Mouse (Mus musculus) intestine, embryonic 16.5 days (tissue): ENCODE data around the gene Mcf2l. TPM values are rescaled to one million over a fixed set of nuclear protein-coding genes. Genes with fewer than 3 reads are reported as not detected.

Experiments used
- ATAC-seq: fragments of 200-750 bp; cut with Nextera tagmentation; 2 replicates; pipeline ENCODE4 v1.8.0; 2017; ENCODE audit warnings: moderate TSS enrichment, moderate library complexity
- H3K27ac ChIP-seq: fragments of 300-500 bp; sonication (generic); 2 replicates; pipeline ENCODE4 v1.5.1; 2014; ENCODE audit warnings: mild to moderate bottlenecking, low read length
- H3K27me3 ChIP-seq: fragments of 300-500 bp; sonication (generic); replicated peaks from 2 replicates; pipeline ENCODE4 v1.6.1; 2014; ENCODE audit warnings: low read length, control low read depth, mixed read lengths; ENCODE audit not compliant: control insufficient read depth, insufficient read depth
- H3K36me3 ChIP-seq: fragments of 300-500 bp; sonication (generic); 2 replicates; pipeline ENCODE4 v1.6.1; 2014; ENCODE audit warnings: low read length, control low read depth; ENCODE audit not compliant: control insufficient read depth, insufficient read depth
- H3K4me1 ChIP-seq: fragments of 300-500 bp; sonication (generic); 2 replicates; pipeline ENCODE4 v1.6.1; 2014; ENCODE audit warnings: low read length, control low read depth, mixed read lengths; ENCODE audit not compliant: control insufficient read depth, insufficient read depth
- H3K4me2 ChIP-seq: fragments of 300-500 bp; sonication (generic); 2 replicates; pipeline ENCODE4 v1.6.1; 2014; ENCODE audit warnings: low read depth, low read length, control low read depth
- H3K4me3 ChIP-seq: fragments of 300-500 bp; sonication (generic); 2 replicates; pipeline ENCODE4 v1.5.1; 2014; ENCODE audit warnings: mild to moderate bottlenecking, low read length
- H3K9ac ChIP-seq: fragments of 300-500 bp; sonication (generic); 2 replicates; pipeline ENCODE4 v1.6.1; 2014; ENCODE audit warnings: low read depth, low read length
- H3K9me3 ChIP-seq: fragments of 300-500 bp; sonication (generic); 2 replicates; pipeline ENCODE4 v1.6.1; 2016; ENCODE audit warnings: low read length, control low read depth; ENCODE audit not compliant: control insufficient read depth
- WGBS: fragments of 180-500 bp; shearing (Covaris S2); extraction: QIAGEN DNeasy Blood & Tissue Kit; methylation state at CpG from one replicate; pipeline ENCODE4 v1.1.7; 2014; 5-methylcytosine and 5-hydroxymethylcytosine counted together
- polyA plus RNA-seq: library from polyadenylated mRNA; unstranded; fragments of >200 nt; fragmentation: Nextera tagmentation; extraction: Ambion mirVana; gene quantifications from 2 replicates; pipeline ENCODE4 v1.2.1, GENCODE M21; 2015

The Mcf2l gene
- polyA plus RNA-seq, 1 experiment from 2014 or later = 14.1 TPM

- WGBS = 73% methylated on average over 10 of the region's 10 CpGs
- Histone ChIP-seq H3K27ac (no peak overlapping the region), H3K9ac (no peak overlapping the region), H3K27me3 (no peaks in the 10 kb centered on the region), H3K36me3 (no peaks in the 10 kb centered on the region), H3K4me2 (no peak overlapping the region), H3K9me3 (no peaks in the 10 kb centered on the region), H3K4me1 (no peaks in the 10 kb centered on the region), H3K4me3 (no peak overlapping the region)
- no peak for ATAC-seq
These were observed 117.8 kb downstream of the Mcf2l start for GRCm38 (mm10) chr8:12991411-12991810.

GRCm38 (mm10) chr8:12994468-12994867 is 120.9 kb downstream of the Mcf2l start:
- Histone ChIP-seq H3K4me3 (no peak overlapping the region), H3K4me2 (no peak overlapping the region), H3K4me1 (no peaks in the 10 kb centered on the region), H3K9ac (no peak overlapping the region), H3K9me3 (no peaks in the 10 kb centered on the region), H3K36me3 (no peaks in the 10 kb centered on the region), H3K27ac (no peak overlapping the region), H3K27me3 (no peaks in the 10 kb centered on the region)
- no peak for ATAC-seq
- 75% methylated on average over 5 of the region's 5 CpGs for WGBS

GRCm38 (mm10) chr8:12995481-12995880 is 121.9 kb downstream of the Mcf2l start:
- Histone ChIP-seq H3K9me3 (no peaks in the 10 kb centered on the region), H3K9ac (no peak overlapping the region), H3K27me3 (no peaks in the 10 kb centered on the region), H3K27ac (no peak overlapping the region), H3K4me3 (no peak overlapping the region), H3K4me1 (no peaks in the 10 kb centered on the region), H3K36me3 (no peaks in the 10 kb centered on the region), H3K4me2 (no peak overlapping the region)
- no peak for ATAC-seq
- 60% methylated on average over 5 of the region's 5 CpGs for WGBS

GRCm38 (mm10) chr8:12996831-12997275 is 123.2 kb downstream of the Mcf2l start:
- Histone ChIP-seq H3K9ac (no peak overlapping the region), H3K27ac (no peak overlapping the region), H3K9me3 (no peaks in the 10 kb centered on the region), H3K4me3 (no peak overlapping the region), H3K27me3 (no peaks in the 10 kb centered on the region), H3K4me2 (no peak overlapping the region), H3K36me3 (no peaks in the 10 kb centered on the region), H3K4me1 (no peaks in the 10 kb centered on the region)
- 49% methylated on average over 8 of the region's 8 CpGs for WGBS
- no peak for ATAC-seq

- H3K4me2 ChIP-seq = no peak overlapping the region
- 73% methylated on average over 8 of the region's 8 CpGs for WGBS
- H3K36me3 ChIP-seq = no peaks in the 10 kb centered on the region
- no peaks in the 10 kb centered on the region for H3K9me3 ChIP-seq
- no peak overlapping the region for H3K4me3 ChIP-seq
- no peak overlapping the region for H3K27ac ChIP-seq
- no peak overlapping the region for H3K9ac ChIP-seq
- peak; percentile 31; the same call in 1 of the 2 replicates for ATAC-seq
- no peaks in the 10 kb centered on the region for H3K4me1 ChIP-seq
- no peaks in the 10 kb centered on the region for H3K27me3 ChIP-seq
These were observed 124.7 kb downstream of the Mcf2l start for GRCm38 (mm10) chr8:12998331-12998730.

GRCm38 (mm10) chr8:12999793-13000192 is 126.2 kb downstream of the Mcf2l start:
- ATAC-seq = no peak
- Histone ChIP-seq H3K36me3 (no peaks in the 10 kb centered on the region), H3K9ac (no peak overlapping the region), H3K4me3 (no peak overlapping the region), H3K4me1 (no peaks in the 10 kb centered on the region), H3K27me3 (no peaks in the 10 kb centered on the region), H3K27ac (no peak overlapping the region), H3K9me3 (no peaks in the 10 kb centered on the region), H3K4me2 (no peak overlapping the region)
- WGBS = 67% methylated on average over 9 of the region's 9 CpGs

- H3K27me3 ChIP-seq = no peaks in the 10 kb centered on the region
- ATAC-seq = no peak
- no peak overlapping the region for H3K4me3 ChIP-seq
- peaks cover 13% of the 10 kb centered on the region for H3K36me3 ChIP-seq
- no peaks in the 10 kb centered on the region for H3K4me1 ChIP-seq
- 71% methylated on average over 4 of the region's 4 CpGs for WGBS
- H3K4me2 ChIP-seq = no peak overlapping the region
- no peak overlapping the region for H3K9ac ChIP-seq
- no peaks in the 10 kb centered on the region for H3K9me3 ChIP-seq
- H3K27ac ChIP-seq = no peak overlapping the region
These were observed 133.9 kb downstream of the Mcf2l start for GRCm38 (mm10) chr8:13007458-13007857.

GRCm38 (mm10) chr8:13010313-13010712 is 136.7 kb downstream of the Mcf2l start:
- Histone ChIP-seq H3K27me3 (no peaks in the 10 kb centered on the region), H3K9me3 (no peaks in the 10 kb centered on the region), H3K9ac (no peak overlapping the region), H3K4me3 (no peak overlapping the region), H3K4me2 (no peak overlapping the region), H3K36me3 (peaks cover 13% of the 10 kb centered on the region), H3K27ac (no peak overlapping the region), H3K4me1 (no peaks in the 10 kb centered on the region)
- WGBS = 53% methylated on average over 4 of the region's 4 CpGs
- ATAC-seq = 0 out of 2 replicates have a peak, but pooled peaks have one; percentile 28

GRCm38 (mm10) chr8:13019560-13019959 is 146.0 kb downstream of the Mcf2l start:
- no peaks in the 10 kb centered on the region for H3K36me3 ChIP-seq
- H3K27ac ChIP-seq = no peak overlapping the region
- no peaks in the 10 kb centered on the region for H3K4me1 ChIP-seq
- H3K9me3 ChIP-seq = no peaks in the 10 kb centered on the region
- ATAC-seq = no peak; the same call in 1 of the 2 replicates
- 45% methylated on average over 4 of the region's 4 CpGs for WGBS
- no peak overlapping the region for H3K9ac ChIP-seq
- H3K27me3 ChIP-seq = no peaks in the 10 kb centered on the region
- H3K4me2 ChIP-seq = no peak overlapping the region
- no peak overlapping the region for H3K4me3 ChIP-seq

GRCm38 (mm10) chr8:13021830-13022229 is 148.2 kb downstream of the Mcf2l start:
- Histone ChIP-seq H3K9me3 (no peaks in the 10 kb centered on the region), H3K4me2 (no peak overlapping the region), H3K9ac (no peak overlapping the region), H3K4me3 (no peak overlapping the region), H3K4me1 (no peaks in the 10 kb centered on the region), H3K36me3 (no peaks in the 10 kb centered on the region), H3K27ac (no peak overlapping the region), H3K27me3 (no peaks in the 10 kb centered on the region)
- WGBS = 94% methylated on average over 8 of the region's 8 CpGs
- no peak for ATAC-seq
